Mouse (Mus musculus) ES-Bruce4 (cell line): ENCODE data around the gene Tex29.

Source experiments
- CTCF ChIP-seq: IDR thresholded peaks from one replicate; pipeline ENCODE4 v1.8.1; 2011; ENCODE audit warnings: low read depth, low read length
- POLR2A ChIP-seq: IDR thresholded peaks from one replicate; pipeline ENCODE4 v1.8.1; 2011; ENCODE audit warnings: low read length; ENCODE audit not compliant: insufficient read depth

- TF ChIP-seq POLR2A (no peak), CTCF (no peak)
Measured at GRCm38 (mm10) chr8:11884646-11885045, 44.4 kb downstream of the Tex29 start.
